Mouse (Mus musculus) gastrocnemius, postnatal 36 days (tissue): ENCODE measurements around the gene Slc15a4. TPM values are rescaled to one million over a fixed set of nuclear protein-coding genes. Genes with fewer than 3 reads are reported as not detected.

ENCODE experiments used
- DNase-seq, 2 experiments: peaks; one replicate each; pipeline ENCODE4 v3.0.0; 2022
- intact Hi-C: fragments of 180-260 bp; cut with DNase I; formaldehyde crosslinking; loops from one replicate; pipeline ENCODE4 v1.15.1; 2025
- long read RNA-seq, 2 experiments: library from polyadenylated mRNA; stranded (forward); transcript quantifications; one replicate each; pipeline ENCODE4 v2.0.0; 2021
- total RNA-seq, 2 experiments: library from RNA; stranded (reverse); gene quantifications; 2 replicates each; pipeline ENCODE4 v1.2.3; 2021

Slc15a4 gene
- total RNA-seq, result 10 to 100 TPM in 1 of 2 experiments, 1 to 10 TPM in 1; 9.9 to 11.5 TPM
- long read RNA-seq, experiment 1, transcript Slc15a4-201 (8 exons, 2,732 nt), result major isoform, 6 of 26 reads
- long read RNA-seq, experiment 1, partial matches to known transcripts, result 0 of 26 reads
- long read RNA-seq, experiment 1, other reads (novel, unspliced or antisense), result 19 of 26 reads
- long read RNA-seq, experiment 2, transcript Slc15a4-201 (8 exons, 2,732 nt), result major isoform, 5 of 28 reads
- long read RNA-seq, experiment 2, partial matches to known transcripts, result 0 of 28 reads
- long read RNA-seq, experiment 2, other reads (novel, unspliced or antisense), result 23 of 28 reads

GRCm38 (mm10) chr5:127632167-127633145 is at the start of gene Slc15a4, which contains the start of gene Glt1d1:
TSS of gene Slc15a4 (minus strand) at chr5:127632897.
TSS of gene Glt1d1 (plus strand) at chr5:127632262.
- no peak for DNase-seq
- intact Hi-C loops, result no loop called here

- DNase-seq, result no peak
- intact Hi-C loops, result no loop called here
These were observed 45.8 kb upstream of the Slc15a4 start for GRCm38 (mm10) chr5:127678501-127678900.

- intact Hi-C loops, result no loop called here
- DNase-seq, result no peak
These were observed 44.9 kb upstream of the Slc15a4 start for GRCm38 (mm10) chr5:127677561-127677960.

GRCm38 (mm10) chr5:127673913-127674312 is 41.2 kb upstream of the Slc15a4 start:
- intact Hi-C loops, result no loop called here
- DNase-seq, result no peak

- DNase-seq, result no peak
- intact Hi-C loops, result no loop called here
These were observed 28.3 kb upstream of the Slc15a4 start for GRCm38 (mm10) chr5:127660979-127661378.

GRCm38 (mm10) chr5:127660267-127660666 is 27.6 kb upstream of the Slc15a4 start:
- intact Hi-C loops, result no loop called here
- no peak for DNase-seq

GRCm38 (mm10) chr5:127659312-127659711 is 26.6 kb upstream of the Slc15a4 start:
- intact Hi-C loops, result no loop called here
- DNase-seq, result no peak

- intact Hi-C loops, result no loop called here
- no peak for DNase-seq
These were observed 25.6 kb upstream of the Slc15a4 start for GRCm38 (mm10) chr5:127658257-127658656.

GRCm38 (mm10) chr5:127649077-127649476 is 16.4 kb upstream of the Slc15a4 start:
- intact Hi-C loops, result loop anchor here (5.0 kb wide), 1 partner anchor 57 kb away; no protein-coding TSS in a partner anchor
- no peak for DNase-seq

- intact Hi-C loops, result loop anchor here (5.0 kb wide), 1 partner anchor 56 kb away; no protein-coding TSS in a partner anchor
- DNase-seq, result no peak
These were observed 15.3 kb upstream of the Slc15a4 start for GRCm38 (mm10) chr5:127648046-127648445.

GRCm38 (mm10) chr5:127641185-127641958 is 8.7 kb upstream of the Slc15a4 start:
- no peak for DNase-seq
- intact Hi-C loops, result no loop called here

GRCm38 (mm10) chr5:127640359-127640758 is 7.7 kb upstream of the Slc15a4 start:
- no peak for DNase-seq
- intact Hi-C loops, result no loop called here

GRCm38 (mm10) chr5:127639635-127640034 is 6.9 kb upstream of the Slc15a4 start:
- intact Hi-C loops, result no loop called here
- no peak for DNase-seq

- intact Hi-C loops, result no loop called here
- no peak for DNase-seq
These were observed 6.4 kb upstream of the Slc15a4 start for GRCm38 (mm10) chr5:127639067-127639605.

- intact Hi-C loops, result no loop called here
- no peak for DNase-seq
These were observed 5.5 kb upstream of the Slc15a4 start for GRCm38 (mm10) chr5:127638177-127638576.

- DNase-seq, result no peak
- intact Hi-C loops, result no loop called here
These were observed 4.9 kb upstream of the Slc15a4 start for GRCm38 (mm10) chr5:127637622-127638021.

GRCm38 (mm10) chr5:127633666-127634065 is 969 bp upstream of the Slc15a4 start:
- intact Hi-C loops, result no loop called here
- DNase-seq, result no peak

- intact Hi-C loops, result no loop called here
- DNase-seq, result no peak
These were observed 491 bp upstream of the Slc15a4 start for GRCm38 (mm10) chr5:127633188-127633587.

GRCm38 (mm10) chr5:127631671-127632070 is 1.0 kb downstream of the Slc15a4 start:
- DNase-seq, result no peak
- intact Hi-C loops, result no loop called here

- DNase-seq, result no peak
- intact Hi-C loops, result no loop called here
These were observed 5.5 kb downstream of the Slc15a4 start for GRCm38 (mm10) chr5:127627242-127627641.
